Mouse (Mus musculus) hindbrain, embryonic 12.5 days (tissue): ENCODE results near the gene Scly. TPM values are rescaled to one million over a fixed set of nuclear protein-coding genes. Genes with fewer than 3 reads are reported as not detected.

Experiments
- ATAC-seq: fragments of 200-750 bp; cut with Nextera tagmentation; 2 replicates; pipeline ENCODE4 v1.8.0; 2017; ENCODE audit warnings: moderate TSS enrichment; ENCODE audit not compliant: low FRiP score
- H3K27ac ChIP-seq: fragments of 300-500 bp; sonication (generic); 2 replicates; pipeline ENCODE4 v1.5.1; 2016; ENCODE audit warnings: mild to moderate bottlenecking
- H3K27me3 ChIP-seq: fragments of 300-500 bp; sonication (generic); 2 replicates; pipeline ENCODE4 v1.6.1; 2016; ENCODE audit warnings: mild to moderate bottlenecking
- H3K36me3 ChIP-seq: fragments of 300-500 bp; sonication (generic); 2 replicates; pipeline ENCODE4 v1.6.1; 2016; ENCODE audit warnings: mild to moderate bottlenecking
- H3K4me1 ChIP-seq: fragments of 300-500 bp; sonication (generic); 2 replicates; pipeline ENCODE4 v1.6.1; 2016
- H3K4me2 ChIP-seq: fragments of 300-500 bp; sonication (generic); replicated peaks from 2 replicates; pipeline ENCODE4 v1.6.1; 2016; ENCODE audit warnings: mild to moderate bottlenecking
- H3K4me3 ChIP-seq: fragments of 300-500 bp; sonication (generic); 2 replicates; pipeline ENCODE4 v1.5.1; 2016; ENCODE audit warnings: mild to moderate bottlenecking
- H3K9ac ChIP-seq: fragments of 300-500 bp; sonication (generic); 2 replicates; pipeline ENCODE4 v1.6.1; 2016; ENCODE audit warnings: mild to moderate bottlenecking, moderate library complexity
- H3K9me3 ChIP-seq: fragments of 300-500 bp; sonication (generic); replicated peaks from 2 replicates; pipeline ENCODE4 v1.6.1; 2016; ENCODE audit warnings: mild to moderate bottlenecking
- WGBS: fragments of 180-500 bp; shearing (Covaris S2); methylation state at CpG from one replicate; pipeline ENCODE4 v1.1.7; 2016; 5-methylcytosine and 5-hydroxymethylcytosine counted together
- polyA plus RNA-seq: library from polyadenylated mRNA; unstranded; fragments of >200 nt; fragmentation: Nextera tagmentation; extraction: Ambion mirVana; gene quantifications from 2 replicates; pipeline ENCODE4 v1.2.1, GENCODE M21; 2016

Gene Scly
- polyA plus RNA-seq, 1 experiment from 2014 or later, result 13.1 TPM

DNA sequence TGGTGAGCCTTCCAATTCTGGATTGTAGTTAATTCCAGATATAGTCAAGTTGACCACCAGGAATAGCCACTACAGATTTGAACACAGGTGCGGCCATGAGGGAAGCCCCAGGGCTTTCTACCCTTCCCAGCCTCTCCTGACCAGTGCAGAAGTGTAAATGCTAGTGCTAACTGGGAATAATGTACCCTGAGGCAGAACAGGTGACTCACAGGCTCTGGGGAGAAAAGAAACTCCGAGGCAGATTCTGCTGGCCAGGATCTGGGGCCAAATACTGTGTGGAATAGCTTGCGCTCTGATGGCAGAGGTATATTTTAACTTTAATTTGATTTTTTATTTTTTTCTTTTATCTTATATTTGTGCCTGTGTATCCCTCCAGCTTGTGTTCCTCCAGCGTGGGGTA, 6.5 kb downstream of the Scly start:
- Histone ChIP-seq H3K4me1 (peaks cover 3% of the 10 kb centered on the region; the same call in 1 of the 2 replicates), H3K4me3 (no peak overlapping the region), H3K9ac (no peak overlapping the region), H3K36me3 (peaks cover 44% of the 10 kb centered on the region), H3K4me2 (no peak overlapping the region), H3K27ac (no peak overlapping the region), H3K9me3 (no peaks in the 10 kb centered on the region), H3K27me3 (no peaks in the 10 kb centered on the region)
- 91% methylated on average over 4 of the region's 4 CpGs for WGBS
- ATAC-seq, result no peak

DNA sequence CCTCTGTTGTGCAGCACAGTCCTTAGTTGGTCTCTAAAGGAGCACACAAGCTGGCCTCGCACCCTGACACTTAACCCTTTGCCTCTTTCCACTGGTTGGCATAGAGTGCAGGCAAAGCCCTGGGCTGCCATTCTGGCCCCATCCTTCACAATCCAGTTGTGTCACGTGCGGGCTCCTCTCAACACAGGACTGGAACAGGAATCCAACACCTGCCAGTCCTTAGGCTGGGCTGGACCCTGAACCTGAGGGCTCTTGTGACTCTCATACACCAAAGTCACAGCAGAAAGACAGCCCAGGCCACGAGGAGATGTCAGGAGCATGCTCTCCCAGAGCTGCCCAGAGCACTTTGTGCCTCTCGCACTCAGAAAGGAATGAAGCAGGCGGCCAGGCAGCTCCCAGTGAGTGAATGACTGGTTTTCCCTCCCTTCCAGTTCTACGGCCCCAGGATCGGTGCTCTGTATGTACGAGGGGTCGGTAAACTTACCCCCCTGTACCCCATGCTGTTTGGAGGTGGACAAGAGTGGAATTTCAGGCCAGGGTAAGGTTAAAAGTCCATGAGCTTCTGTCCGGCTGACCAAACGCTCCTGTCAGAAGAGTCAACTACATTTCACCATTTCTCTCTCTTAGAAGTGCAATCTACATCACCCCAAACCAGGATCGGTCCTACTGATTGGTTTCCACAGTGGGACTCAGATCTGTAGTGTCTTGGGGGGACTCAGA, 11.4 kb downstream of the Scly start:
- Histone ChIP-seq H3K36me3 (peaks cover 53% of the 10 kb centered on the region), H3K4me1 (peaks cover 10% of the 10 kb centered on the region), H3K9ac (no peak overlapping the region), H3K4me3 (no peak overlapping the region), H3K4me2 (no peak overlapping the region), H3K9me3 (no peaks in the 10 kb centered on the region), H3K27me3 (no peaks in the 10 kb centered on the region), H3K27ac (no peak overlapping the region)
- 90% methylated on average over 13 of the region's 13 CpGs for WGBS
- no peak for ATAC-seq

DNA sequence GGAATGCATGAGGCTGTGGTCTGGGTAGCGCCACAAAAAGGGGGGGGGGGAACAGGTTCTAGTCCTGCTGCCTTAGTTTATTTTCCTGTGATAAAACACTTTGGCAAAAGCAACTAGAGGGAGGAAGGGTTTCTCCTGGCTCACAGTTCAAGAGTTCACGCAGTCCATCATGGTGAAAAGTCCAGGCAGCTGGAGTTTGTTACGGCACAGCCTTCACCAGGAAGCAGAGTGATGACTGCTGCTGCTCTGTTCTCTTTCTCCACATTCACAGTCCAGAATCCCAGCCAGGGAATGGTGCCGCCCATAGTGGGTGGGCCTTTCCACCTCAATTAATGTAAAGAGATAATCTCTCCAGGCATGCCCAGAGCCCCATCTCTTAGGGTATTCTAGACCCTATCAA, 14.1 kb downstream of the Scly start:
- H3K4me2 ChIP-seq, result no peak overlapping the region
- 97% methylated on average over 4 of the region's 4 CpGs for WGBS
- no peak overlapping the region for H3K4me3 ChIP-seq
- no peak for ATAC-seq
- H3K27ac ChIP-seq, result no peak overlapping the region
- no peaks in the 10 kb centered on the region for H3K27me3 ChIP-seq
- H3K36me3 ChIP-seq, result peaks cover 33% of the 10 kb centered on the region
- no peaks in the 10 kb centered on the region for H3K9me3 ChIP-seq
- peaks cover 10% of the 10 kb centered on the region for H3K4me1 ChIP-seq
- no peak overlapping the region for H3K9ac ChIP-seq

- Histone ChIP-seq H3K9me3 (no peaks in the 10 kb centered on the region), H3K36me3 (peaks cover 26% of the 10 kb centered on the region), H3K27me3 (no peaks in the 10 kb centered on the region), H3K4me2 (no peak overlapping the region), H3K4me3 (no peak overlapping the region), H3K27ac (peak overlapping the region; percentile 35), H3K9ac (0 out of 2 replicates have a peak overlapping the region, but pooled peaks have one; percentile 8), H3K4me1 (peaks cover 10% of the 10 kb centered on the region)
- no peak for ATAC-seq
- WGBS, result 48% methylated on average over 5 of the region's 5 CpGs
Measured at GRCm38 (mm10) chr1:91313251-91313650, 15.1 kb downstream of the Scly start.

- Histone ChIP-seq H3K4me3 (no peak overlapping the region), H3K36me3 (no peaks in the 10 kb centered on the region), H3K9me3 (no peaks in the 10 kb centered on the region), H3K27ac (no peak overlapping the region), H3K9ac (no peak overlapping the region), H3K4me2 (no peak overlapping the region), H3K4me1 (peaks cover 10% of the 10 kb centered on the region), H3K27me3 (no peaks in the 10 kb centered on the region)
- 86% methylated on average over 6 of the region's 6 CpGs for WGBS
- ATAC-seq, result no peak
Measured at GRCm38 (mm10) chr1:91317656-91318055, 19.5 kb downstream of the Scly start.

DNA sequence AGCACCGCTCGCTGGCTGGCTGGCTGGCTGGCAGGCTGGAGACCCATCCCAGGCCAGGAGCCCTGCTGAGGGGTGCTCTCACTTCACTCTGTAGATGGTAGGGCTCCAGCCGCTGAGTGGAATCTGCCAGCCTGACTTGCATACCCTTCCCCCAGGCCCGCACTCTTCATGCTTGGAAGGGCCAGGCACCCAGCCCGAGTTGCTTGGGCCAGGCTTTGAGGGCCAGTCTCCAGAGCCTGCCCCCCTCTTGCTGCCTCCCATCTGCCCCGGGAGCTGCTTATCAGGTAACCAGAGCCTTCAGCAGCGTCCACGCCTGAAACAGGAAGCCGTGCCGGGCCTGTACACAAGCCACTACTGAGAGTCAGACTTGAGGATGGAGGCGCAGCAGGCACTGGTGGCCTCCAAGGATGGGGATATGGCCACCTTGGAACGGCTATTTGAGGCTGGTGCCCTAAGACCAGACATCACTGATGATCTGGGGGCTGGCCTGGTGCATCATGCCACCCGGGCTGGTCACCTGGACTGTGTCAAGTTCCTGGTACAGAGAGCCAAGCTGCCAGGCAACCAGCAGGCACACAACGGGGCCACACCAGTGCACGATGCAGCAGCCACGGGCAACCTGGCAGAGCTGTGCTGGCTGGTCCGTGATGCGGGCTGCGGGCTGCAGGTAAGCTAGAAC, 23.8 kb downstream of the Scly start, which contains the start of gene Espnl:
TSS of gene Espnl (plus strand) at position 316 of the 679 bp plus-strand sequence.
- no peak within 1 kb of the TSS for H3K9ac ChIP-seq
- H3K4me1 ChIP-seq, result no peaks in the 10 kb centered on the region
- no peak within 1 kb of the TSS for H3K27ac ChIP-seq
- H3K36me3 ChIP-seq, result no peaks in the 10 kb centered on the region
- no peak for ATAC-seq
- H3K4me3 ChIP-seq, result no peak within 1 kb of the TSS
- no peak within 1 kb of the TSS for H3K4me2 ChIP-seq
- H3K27me3 ChIP-seq, result no peaks in the 10 kb centered on the region
- 72% methylated on average over 19 of the region's 19 CpGs for WGBS
- no peaks in the 10 kb centered on the region for H3K9me3 ChIP-seq

DNA sequence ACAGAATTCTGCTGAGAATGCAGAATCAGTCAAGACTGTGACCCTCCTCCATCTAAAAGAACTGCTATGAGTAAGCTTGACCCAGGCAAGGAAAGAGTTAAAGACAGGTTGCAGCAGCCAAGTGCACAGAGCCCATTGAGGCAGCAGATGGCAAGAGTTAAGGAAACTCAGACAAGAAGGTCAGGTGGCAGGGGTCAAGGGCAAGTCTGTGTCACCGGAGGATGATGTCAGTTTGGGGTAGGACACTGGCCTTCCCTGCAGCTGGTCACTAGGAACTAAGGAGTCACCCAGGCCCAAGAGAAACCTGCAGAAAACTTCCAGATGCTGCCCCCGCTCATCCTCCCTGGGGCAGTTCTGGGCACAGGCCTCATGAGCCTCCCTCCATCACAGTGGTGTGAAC, 26.5 kb downstream of the Scly start:
- WGBS, result 58% methylated on average over 2 of the region's 2 CpGs
- no peaks in the 10 kb centered on the region for H3K36me3 ChIP-seq
- no peaks in the 10 kb centered on the region for H3K9me3 ChIP-seq
- no peaks in the 10 kb centered on the region for H3K27me3 ChIP-seq
- ATAC-seq, result no peak
- peaks cover 4% of the 10 kb centered on the region; the same call in 1 of the 2 replicates for H3K4me1 ChIP-seq
- H3K4me2 ChIP-seq, result no peak overlapping the region
- no peak overlapping the region for H3K27ac ChIP-seq
- no peak overlapping the region for H3K9ac ChIP-seq
- H3K4me3 ChIP-seq, result no peak overlapping the region

DNA sequence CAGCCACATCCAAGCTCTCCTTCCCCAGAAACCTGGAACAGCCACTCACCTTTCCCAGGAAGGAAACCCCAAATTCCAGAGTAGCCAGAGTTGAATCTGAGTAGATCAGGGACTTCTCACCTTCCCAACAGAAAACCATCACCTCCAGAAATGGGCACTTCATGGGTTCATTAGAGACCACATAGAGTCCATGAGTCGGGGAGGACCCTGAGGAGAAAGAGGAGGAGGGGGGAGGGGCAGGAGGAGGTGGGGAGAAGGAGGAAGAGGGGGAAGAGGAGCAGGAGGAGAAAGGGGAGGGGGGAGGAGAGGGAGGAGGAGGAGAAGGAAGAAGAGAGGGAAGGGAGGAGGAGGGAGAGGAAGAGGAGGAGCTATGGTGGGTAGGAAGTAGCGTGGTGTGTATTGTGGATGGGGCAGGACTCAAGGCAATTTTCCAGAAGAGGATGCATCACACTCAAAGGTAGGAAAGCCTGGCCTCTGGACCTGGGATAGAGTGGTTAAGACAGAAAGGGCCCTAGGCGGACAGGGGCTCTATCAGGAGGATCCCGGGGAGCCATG, 27.4 kb downstream of the Scly start:
- 73% methylated on average over 4 of the region's 4 CpGs for WGBS
- Histone ChIP-seq H3K4me2 (no peak overlapping the region), H3K9me3 (no peaks in the 10 kb centered on the region), H3K36me3 (no peaks in the 10 kb centered on the region), H3K27ac (no peak overlapping the region), H3K27me3 (no peaks in the 10 kb centered on the region), H3K4me3 (no peak overlapping the region), H3K9ac (no peak overlapping the region), H3K4me1 (peaks cover 4% of the 10 kb centered on the region; the same call in 1 of the 2 replicates)
- no peak for ATAC-seq

- no peaks in the 10 kb centered on the region for H3K36me3 ChIP-seq
- no peaks in the 10 kb centered on the region for H3K27me3 ChIP-seq
- 63% methylated on average over 4 of the region's 4 CpGs for WGBS
- H3K4me1 ChIP-seq, result peaks cover 4% of the 10 kb centered on the region; the same call in 1 of the 2 replicates
- no peak overlapping the region for H3K9ac ChIP-seq
- no peak overlapping the region for H3K4me3 ChIP-seq
- H3K27ac ChIP-seq, result no peak overlapping the region
- H3K9me3 ChIP-seq, result no peaks in the 10 kb centered on the region
- H3K4me2 ChIP-seq, result no peak overlapping the region
- no peak for ATAC-seq
Measured at GRCm38 (mm10) chr1:91332102-91332501, 34.0 kb downstream of the Scly start.

- no peaks in the 10 kb centered on the region for H3K9me3 ChIP-seq
- H3K4me2 ChIP-seq, result no peak overlapping the region
- no peak overlapping the region for H3K27ac ChIP-seq
- no peak overlapping the region for H3K4me3 ChIP-seq
- no peak for ATAC-seq
- H3K4me1 ChIP-seq, result peaks cover 1% of the 10 kb centered on the region; the same call in 1 of the 2 replicates
- H3K27me3 ChIP-seq, result no peaks in the 10 kb centered on the region
- no peak overlapping the region for H3K9ac ChIP-seq
- H3K36me3 ChIP-seq, result no peaks in the 10 kb centered on the region
Measured at GRCm38 (mm10) chr1:91333582-91333981, 35.4 kb downstream of the Scly start.

GRCm38 (mm10) chr1:91337355-91337754, 39.2 kb downstream of the Scly start:
- Histone ChIP-seq H3K36me3 (no peaks in the 10 kb centered on the region), H3K4me1 (no peaks in the 10 kb centered on the region), H3K9me3 (no peaks in the 10 kb centered on the region), H3K9ac (no peak overlapping the region), H3K27me3 (peaks cover 11% of the 10 kb centered on the region), H3K4me2 (no peak overlapping the region), H3K27ac (no peak overlapping the region), H3K4me3 (no peak overlapping the region)
- no peak for ATAC-seq
- 89% methylated on average over 7 of the region's 7 CpGs for WGBS

DNA sequence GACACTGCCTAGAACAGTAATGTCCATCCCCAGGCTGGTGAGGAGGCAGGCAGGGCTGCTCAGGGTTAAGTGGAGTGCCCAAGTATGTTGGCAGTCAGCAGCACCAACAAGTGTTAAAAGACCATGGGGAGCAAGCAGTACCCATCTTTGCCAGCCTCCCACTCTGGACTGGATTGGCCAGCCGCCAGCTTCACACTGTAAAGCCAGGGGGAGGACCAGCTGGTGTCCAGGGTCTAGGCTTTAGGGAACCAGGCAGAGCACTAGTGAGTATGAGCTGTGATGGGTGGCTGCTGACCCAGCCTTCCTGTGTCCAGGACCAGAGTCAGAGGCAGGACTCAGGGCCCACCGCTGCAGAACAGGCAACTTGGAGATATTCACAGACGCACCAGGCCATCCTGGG, 45.9 kb downstream of the Scly start:
- no peak overlapping the region for H3K27ac ChIP-seq
- no peaks in the 10 kb centered on the region for H3K9me3 ChIP-seq
- H3K4me1 ChIP-seq, result peaks cover 14% of the 10 kb centered on the region
- ATAC-seq, result no peak
- peaks cover 55% of the 10 kb centered on the region for H3K27me3 ChIP-seq
- 76% methylated on average over 3 of the region's 3 CpGs for WGBS
- no peak overlapping the region for H3K4me3 ChIP-seq
- no peaks in the 10 kb centered on the region for H3K36me3 ChIP-seq
- no peak overlapping the region for H3K9ac ChIP-seq
- H3K4me2 ChIP-seq, result no peak overlapping the region
